Mouse (Mus musculus) liver, postnatal 0 days (tissue): Measurements from ENCODE around the gene Dazap2.

Source experiments
- CTCF ChIP-seq: sonication (generic); IDR thresholded peaks from 2 replicates; pipeline ENCODE4 v1.5.1; 2016; ENCODE audit warnings: antibody characterized with exemption, low read depth
- EP300 ChIP-seq: IDR thresholded peaks from 2 replicates; pipeline ENCODE4 v1.6.1; 2016; ENCODE audit warnings: antibody characterized with exemption, low read depth, mild to moderate bottlenecking

DNA sequence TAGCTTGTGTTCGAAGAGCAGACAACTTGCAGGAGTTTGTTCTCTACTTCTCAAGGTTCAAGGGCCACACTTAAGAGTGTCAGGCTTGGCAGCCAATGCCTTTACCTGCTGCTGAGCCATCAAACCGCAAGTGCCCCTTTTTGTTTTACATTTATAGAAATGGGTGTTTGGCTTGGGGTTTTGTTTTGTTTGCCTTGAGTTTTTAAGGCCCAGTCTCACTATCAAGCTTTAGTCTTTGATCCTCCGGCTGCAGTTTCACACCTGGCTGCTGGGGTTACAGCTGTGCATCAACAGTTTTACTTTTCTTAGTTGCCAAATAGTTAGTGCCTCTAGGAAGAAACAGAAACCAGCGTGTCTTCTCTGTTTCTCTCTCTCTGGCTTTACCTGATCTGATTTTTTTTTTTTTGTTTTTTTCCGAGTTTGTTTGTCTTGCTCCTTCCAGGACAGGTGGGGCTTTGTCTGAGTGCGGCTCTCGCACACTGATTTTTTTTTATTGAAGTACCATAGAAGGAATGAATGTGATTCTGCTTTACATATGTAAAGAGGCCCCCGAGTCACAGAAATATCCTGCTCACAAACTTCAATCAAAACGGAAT is 16.8 kb upstream of the Dazap2 start:
- TF ChIP-seq CTCF (no peak), EP300 (no peak)
